Mouse (Mus musculus): ENCODE results near the gene 1700011L22Rik. TPM values are rescaled to one million over a fixed set of nuclear protein-coding genes. Genes with fewer than 3 reads are reported as not detected.

Gene 1700011L22Rik
- not detected in 2 replicates for polyA plus RNA-seq (2012)

- no peak for TF ChIP-seq GATA1 (IDR thresholded peaks at IDR 0.05; ENCODE audit: low read length)
Measured at GRCm38 (mm10) chr8:79248470-79248869, at the start of gene 1700011L22Rik. TSS of gene 1700011L22Rik (minus strand) at chr8:79248570.

- no peak for TF ChIP-seq GATA1 (IDR thresholded peaks at IDR 0.05; ENCODE audit: low read length)
Measured at GRCm38 (mm10) chr8:79297763-79298162, 49.4 kb upstream of the 1700011L22Rik start.

- no peak for TF ChIP-seq GATA1 (IDR thresholded peaks at IDR 0.05; ENCODE audit: low read length)
Measured at GRCm38 (mm10) chr8:79295276-79296105, 47.1 kb upstream of the 1700011L22Rik start.

GRCm38 (mm10) chr8:79294610-79295275, 46.4 kb upstream of the 1700011L22Rik start, which contains the start of gene Mmaa:
TSS of gene Mmaa (minus strand) at chr8:79294937.
- TF ChIP-seq GATA1 (IDR thresholded peaks at IDR 0.05; ENCODE audit: low read length): no peak

GRCm38 (mm10) chr8:79293841-79294240, 45.5 kb upstream of the 1700011L22Rik start:
- no peak for TF ChIP-seq GATA1 (IDR thresholded peaks at IDR 0.05; ENCODE audit: low read length)

- no peak for TF ChIP-seq GATA1 (IDR thresholded peaks at IDR 0.05; ENCODE audit: low read length)
Measured at GRCm38 (mm10) chr8:79292712-79293264, 44.4 kb upstream of the 1700011L22Rik start.

GRCm38 (mm10) chr8:79289592-79289991, 41.2 kb upstream of the 1700011L22Rik start:
- TF ChIP-seq GATA1 (IDR thresholded peaks at IDR 0.05; ENCODE audit: low read length): no peak

GRCm38 (mm10) chr8:79288681-79289080, 40.3 kb upstream of the 1700011L22Rik start:
- no peak for TF ChIP-seq GATA1 (IDR thresholded peaks at IDR 0.05; ENCODE audit: low read length)

GRCm38 (mm10) chr8:79288250-79288649, 39.9 kb upstream of the 1700011L22Rik start:
- no peak for TF ChIP-seq GATA1 (IDR thresholded peaks at IDR 0.05; ENCODE audit: low read length)

GRCm38 (mm10) chr8:79286424-79286823, 38.1 kb upstream of the 1700011L22Rik start:
- no peak for TF ChIP-seq GATA1 (IDR thresholded peaks at IDR 0.05; ENCODE audit: low read length)

- no peak for TF ChIP-seq GATA1 (IDR thresholded peaks at IDR 0.05; ENCODE audit: low read length)
Measured at GRCm38 (mm10) chr8:79284626-79285025, 36.3 kb upstream of the 1700011L22Rik start.

GRCm38 (mm10) chr8:79281376-79281890, 33.1 kb upstream of the 1700011L22Rik start:
- TF ChIP-seq GATA1 (IDR thresholded peaks at IDR 0.05; ENCODE audit: low read length): no peak

GRCm38 (mm10) chr8:79277264-79277870, 29.0 kb upstream of the 1700011L22Rik start:
- TF ChIP-seq GATA1 (IDR thresholded peaks at IDR 0.05; ENCODE audit: low read length): no peak

GRCm38 (mm10) chr8:79274940-79275339, 26.6 kb upstream of the 1700011L22Rik start:
- no peak for TF ChIP-seq GATA1 (IDR thresholded peaks at IDR 0.05; ENCODE audit: low read length)

- no peak for TF ChIP-seq GATA1 (IDR thresholded peaks at IDR 0.05; ENCODE audit: low read length)
Measured at GRCm38 (mm10) chr8:79273776-79274175, 25.4 kb upstream of the 1700011L22Rik start.

GRCm38 (mm10) chr8:79272676-79273075, 24.3 kb upstream of the 1700011L22Rik start:
- TF ChIP-seq GATA1 (IDR thresholded peaks at IDR 0.05; ENCODE audit: low read length): no peak

Measured in G1E-ER4 (cell line).